Mouse (Mus musculus) small intestine, adult 2 months (tissue): ENCODE data around the gene Nepn. TPM values are rescaled to one million over a fixed set of nuclear protein-coding genes. Genes with fewer than 3 reads are reported as not detected.

ENCODE experiments used
- H3K27ac ChIP-seq: fragments of 200-500 bp; 2 replicates; pipeline ENCODE4 v1.5.1; 2012; ENCODE audit warnings: low read depth, low read length, control low read depth, inconsistent platforms; ENCODE audit not compliant: insufficient read depth
- H3K27me3 ChIP-seq: fragments of 200-500 bp; 2 replicates; pipeline ENCODE4 v1.6.1; 2012; ENCODE audit warnings: mild to moderate bottlenecking, moderate library complexity, low read length, inconsistent platforms; ENCODE audit not compliant: control insufficient read depth, insufficient read depth
- H3K36me3 ChIP-seq: fragments of 200-500 bp; 2 replicates; pipeline ENCODE4 v1.6.1; 2012; ENCODE audit warnings: mild to moderate bottlenecking, low read length, control low read depth, inconsistent platforms; ENCODE audit not compliant: control insufficient read depth, insufficient read depth
- H3K4me1 ChIP-seq: fragments of 200-500 bp; 2 replicates; pipeline ENCODE4 v1.6.1; 2012; ENCODE audit warnings: low read length, inconsistent platforms, mixed read lengths; ENCODE audit not compliant: control insufficient read depth, insufficient read depth, insufficient read length
- H3K4me3 ChIP-seq: fragments of 200-500 bp; 2 replicates; pipeline ENCODE4 v1.5.1; 2012; ENCODE audit warnings: low read depth, mild to moderate bottlenecking, control low read depth, inconsistent platforms, low read length, moderate library complexity
- CTCF ChIP-seq: fragments of 200-500 bp; IDR thresholded peaks from 2 replicates; pipeline ENCODE4 v1.5.1; 2012; ENCODE audit warnings: low read depth, mild to moderate bottlenecking, control low read depth, inconsistent platforms, low read length, moderate library complexity, mixed read lengths; ENCODE audit not compliant: insufficient replicate concordance, insufficient read length; ENCODE audit errors: extremely low read depth
- POLR2A ChIP-seq: fragments of 200-500 bp; IDR thresholded peaks from 2 replicates; pipeline ENCODE4 v1.6.1; 2012; ENCODE audit warnings: low read depth, mild to moderate bottlenecking, control low read depth, inconsistent platforms, low read length, moderate library complexity
- WGBS: fragments of 180-500 bp; shearing (Covaris S2); methylation state at CpG from one replicate; pipeline ENCODE4 v1.1.7; 2018; 5-methylcytosine and 5-hydroxymethylcytosine counted together
- polyA plus RNA-seq: library from polyadenylated mRNA; depleted of rRNA; stranded (reverse); fragments of >200 nt; gene quantifications from 2 replicates; pipeline ENCODE4 v1.2.3, GENCODE M21; 2012

Gene Nepn
- polyA plus RNA-seq, 1 experiment = not detected

GRCm38 (mm10) chr10:52383522-52383921 is 5.2 kb upstream of the Nepn start:
- Histone ChIP-seq H3K27me3 (no peaks in the 10 kb centered on the region), H3K4me1 (no peaks in the 10 kb centered on the region), H3K4me3 (no peak overlapping the region), H3K36me3 (no peaks in the 10 kb centered on the region), H3K27ac (no peak overlapping the region)
- TF ChIP-seq POLR2A = no peak
- TF ChIP-seq CTCF = no peak
- 85% methylated on average over 1 of the region's 1 CpGs for WGBS

GRCm38 (mm10) chr10:52384823-52385610 is 3.8 kb upstream of the Nepn start:
- Histone ChIP-seq H3K27me3 (no peaks in the 10 kb centered on the region), H3K4me1 (no peaks in the 10 kb centered on the region), H3K27ac (no peak overlapping the region), H3K4me3 (no peak overlapping the region), H3K36me3 (no peaks in the 10 kb centered on the region)
- TF ChIP-seq POLR2A = no peak
- TF ChIP-seq CTCF = no peak
- WGBS = 67% methylated on average over 8 of the region's 8 CpGs

- TF ChIP-seq POLR2A (no peak), CTCF (no peak)
- no peak overlapping the region for H3K4me3 ChIP-seq
- no peaks in the 10 kb centered on the region for H3K36me3 ChIP-seq
- no peaks in the 10 kb centered on the region for H3K4me1 ChIP-seq
- no peaks in the 10 kb centered on the region for H3K27me3 ChIP-seq
- 80% methylated on average over 4 of the region's 4 CpGs for WGBS
- no peak overlapping the region for H3K27ac ChIP-seq
These were observed 1.6 kb upstream of the Nepn start for GRCm38 (mm10) chr10:52387192-52387591.

- Histone ChIP-seq H3K4me3 (no peak overlapping the region), H3K36me3 (no peaks in the 10 kb centered on the region), H3K4me1 (no peaks in the 10 kb centered on the region), H3K27me3 (no peaks in the 10 kb centered on the region), H3K27ac (no peak overlapping the region)
- TF ChIP-seq CTCF (no peak), POLR2A (no peak)
- WGBS = 90% methylated on average over 3 of the region's 3 CpGs
These were observed 666 bp downstream of the Nepn start for GRCm38 (mm10) chr10:52389438-52389837.

GRCm38 (mm10) chr10:52391208-52391607 is 2.4 kb downstream of the Nepn start:
- no peak for TF ChIP-seq POLR2A
- TF ChIP-seq CTCF = no peak
- Histone ChIP-seq H3K27me3 (no peaks in the 10 kb centered on the region), H3K36me3 (no peaks in the 10 kb centered on the region), H3K27ac (no peak overlapping the region), H3K4me3 (no peak overlapping the region), H3K4me1 (no peaks in the 10 kb centered on the region)
- 39% methylated on average over 2 of the region's 2 CpGs for WGBS

GRCm38 (mm10) chr10:52396647-52397046 is 7.9 kb downstream of the Nepn start:
- TF ChIP-seq POLR2A = no peak
- no peak for TF ChIP-seq CTCF
- H3K27ac ChIP-seq = no peak overlapping the region
- H3K4me1 ChIP-seq = no peaks in the 10 kb centered on the region
- H3K36me3 ChIP-seq = no peaks in the 10 kb centered on the region
- WGBS = 82% methylated on average over 3 of the region's 3 CpGs
- H3K4me3 ChIP-seq = no peak overlapping the region
- H3K27me3 ChIP-seq = no peaks in the 10 kb centered on the region

- WGBS = 76% methylated on average over 2 of the region's 2 CpGs
- Histone ChIP-seq H3K4me1 (no peaks in the 10 kb centered on the region), H3K4me3 (no peak overlapping the region), H3K27me3 (no peaks in the 10 kb centered on the region), H3K36me3 (no peaks in the 10 kb centered on the region), H3K27ac (no peak overlapping the region)
- no peak for TF ChIP-seq POLR2A
These were observed 9.9 kb downstream of the Nepn start for GRCm38 (mm10) chr10:52398715-52399114.

- Histone ChIP-seq H3K4me3 (no peak overlapping the region), H3K36me3 (no peaks in the 10 kb centered on the region), H3K27ac (no peak overlapping the region), H3K4me1 (no peaks in the 10 kb centered on the region), H3K27me3 (no peaks in the 10 kb centered on the region)
- no peak for TF ChIP-seq CTCF
- no peak for TF ChIP-seq POLR2A
- 71% methylated on average over 3 of the region's 3 CpGs for WGBS
These were observed 10.9 kb downstream of the Nepn start for GRCm38 (mm10) chr10:52399722-52400121.
